Mouse (Mus musculus) layer of hippocampus, postnatal 10 days (tissue): ENCODE measurements around the gene Fgfr2. TPM values are rescaled to one million over a fixed set of nuclear protein-coding genes. Genes with fewer than 3 reads are reported as not detected.

Experiments used
- DNase-seq, 2 experiments: peaks; one replicate each; pipeline ENCODE4 v3.0.0; 2021; ENCODE audit warnings: low spot score in 2 of 2
- total RNA-seq, 2 experiments: library from RNA; stranded (reverse); gene quantifications; 2 replicates each; pipeline ENCODE4 v1.2.3; 2021

Fgfr2 gene
- total RNA-seq, 2 experiments from 2014 or later, result 35.6 to 48.3 TPM

- peak in 1 of 2 experiments; percentile 58 for DNase-seq
Observed at GRCm38 (mm10) chr7:132211920-132212701, 911.0 kb downstream of the Fgfr2 start.

DNA sequence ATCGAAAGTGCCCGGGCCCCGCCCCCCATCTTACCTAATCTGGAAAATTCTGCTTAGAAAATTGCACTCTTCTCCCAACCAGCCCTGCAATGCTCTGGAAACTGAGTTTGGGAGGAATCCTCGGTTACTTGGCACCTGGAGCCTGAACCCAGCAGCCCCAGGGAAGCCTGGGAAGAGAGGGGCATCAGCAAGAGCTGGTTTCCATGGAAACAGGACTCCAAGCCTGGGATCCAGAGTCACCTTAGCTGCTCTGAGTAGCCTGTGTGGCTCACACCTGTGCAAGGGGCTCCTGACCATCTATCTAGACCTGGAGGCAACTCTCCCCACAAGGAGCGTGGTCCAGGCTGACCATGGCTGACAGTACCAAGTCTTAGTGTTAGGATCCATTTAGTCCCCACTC is 912.5 kb downstream of the Fgfr2 start:
- DNase-seq, result no peak

- no peak for DNase-seq
Observed at GRCm38 (mm10) chr7:132208946-132209651, 914.1 kb downstream of the Fgfr2 start.

GRCm38 (mm10) chr7:132204073-132204612 is 919.0 kb downstream of the Fgfr2 start:
- no peak for DNase-seq

DNA sequence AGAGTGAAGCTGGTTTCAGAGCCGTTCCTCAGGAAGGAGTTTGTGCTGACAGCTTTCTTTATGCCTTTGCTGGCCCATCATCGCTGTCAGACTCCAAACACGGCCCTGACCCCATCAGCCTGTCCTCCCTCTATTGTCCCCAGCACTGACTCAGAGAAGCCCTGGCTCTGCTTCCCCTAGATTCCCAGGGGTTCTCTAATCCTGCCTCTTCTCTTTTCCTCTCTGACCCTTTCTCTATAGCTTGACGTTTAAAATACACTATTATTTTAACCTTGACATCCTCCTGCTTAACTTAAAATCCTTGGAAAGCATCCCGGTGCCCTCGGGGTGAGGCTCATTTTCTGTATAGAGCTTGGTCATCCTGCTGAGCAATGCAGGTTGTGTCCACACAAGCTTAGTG is 923.5 kb downstream of the Fgfr2 start:
- DNase-seq, result no peak

GRCm38 (mm10) chr7:132198806-132199205 is 924.3 kb downstream of the Fgfr2 start:
- no peak for DNase-seq

GRCm38 (mm10) chr7:132197817-132198475 is 925.2 kb downstream of the Fgfr2 start:
- DNase-seq, result no peak

- no peak for DNase-seq
Observed at GRCm38 (mm10) chr7:132196581-132196980, 926.6 kb downstream of the Fgfr2 start.

- DNase-seq, result no peak
Observed at GRCm38 (mm10) chr7:132193606-132194005, 929.5 kb downstream of the Fgfr2 start.

DNA sequence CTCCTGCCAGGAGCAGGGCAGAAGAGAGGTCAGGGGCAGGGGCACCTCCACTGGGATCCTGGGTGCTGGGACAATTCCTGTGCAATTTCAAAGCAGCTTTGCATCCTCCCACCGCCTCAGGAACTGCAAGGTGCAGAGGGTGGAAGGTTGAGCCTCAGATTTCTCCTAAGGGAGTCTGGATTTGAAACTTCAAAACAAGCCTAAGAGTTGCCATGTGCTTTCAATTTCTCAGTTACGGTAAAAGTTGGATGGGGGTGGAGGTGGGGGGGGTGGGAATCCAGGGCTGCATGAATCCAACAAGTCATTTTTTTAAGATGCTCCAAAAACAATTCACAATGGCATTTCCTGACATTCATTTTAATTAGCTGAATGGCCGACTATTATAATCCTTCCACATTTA is 935.7 kb downstream of the Fgfr2 start:
- no peak for DNase-seq

- DNase-seq, result peak in 1 of 2 experiments; percentile 52
Observed at GRCm38 (mm10) chr7:132183892-132184404, 939.2 kb downstream of the Fgfr2 start.

DNA sequence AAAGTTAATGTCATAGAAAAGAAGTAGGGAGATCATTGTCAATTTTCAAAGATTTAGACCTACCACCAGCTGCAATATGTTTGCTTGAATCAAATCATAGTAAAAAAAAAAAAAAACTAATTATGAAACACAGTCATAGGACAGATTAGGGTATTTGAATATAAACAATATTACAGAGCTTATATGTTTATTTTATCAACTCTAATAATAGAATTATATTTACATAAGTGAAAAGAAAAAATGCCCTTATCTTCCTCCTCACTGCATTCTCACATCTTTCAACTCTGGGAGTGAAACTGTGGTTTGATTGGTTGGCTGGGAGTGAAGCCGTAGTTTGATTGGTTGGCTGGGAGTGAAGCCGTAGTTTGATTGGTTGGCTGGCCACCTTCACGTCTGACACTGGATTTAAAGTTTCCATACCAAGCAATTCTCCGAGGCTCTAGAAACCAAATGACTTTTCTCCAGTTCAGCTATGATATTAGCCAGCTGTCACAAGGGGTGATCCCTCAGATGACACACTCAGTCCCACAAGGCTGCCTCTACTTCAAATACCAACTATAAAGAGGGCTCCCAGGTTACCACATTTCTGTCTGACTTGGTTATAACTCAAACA is 941.5 kb downstream of the Fgfr2 start:
- DNase-seq, result no peak

- DNase-seq, result no peak
Observed at GRCm38 (mm10) chr7:132181042-132181441, 942.1 kb downstream of the Fgfr2 start.

DNA sequence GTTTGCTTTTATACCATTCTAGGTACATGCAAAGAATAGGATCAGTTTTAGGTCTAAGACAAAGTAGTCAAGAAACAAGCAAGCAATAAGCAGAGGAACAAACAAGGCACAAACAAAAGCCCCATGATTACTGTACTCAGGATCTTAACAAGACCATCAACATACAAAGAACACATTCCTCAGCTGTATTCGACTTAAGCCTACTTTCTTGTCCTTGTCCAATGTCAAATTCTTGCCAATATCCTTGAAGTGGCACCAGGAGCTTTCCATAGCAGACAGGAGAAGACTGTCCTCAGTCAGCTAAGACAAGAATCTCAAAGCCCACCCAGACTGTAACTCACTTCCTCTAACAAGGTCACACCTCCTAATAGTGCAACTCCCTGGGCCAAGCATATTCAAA is 944.1 kb downstream of the Fgfr2 start:
- DNase-seq, result no peak

- DNase-seq, result no peak
Observed at GRCm38 (mm10) chr7:132174787-132175186, 948.4 kb downstream of the Fgfr2 start.

GRCm38 (mm10) chr7:132174296-132174695 is 948.9 kb downstream of the Fgfr2 start:
- DNase-seq, result no peak

GRCm38 (mm10) chr7:132172220-132172619 is 950.9 kb downstream of the Fgfr2 start:
- no peak for DNase-seq

DNA sequence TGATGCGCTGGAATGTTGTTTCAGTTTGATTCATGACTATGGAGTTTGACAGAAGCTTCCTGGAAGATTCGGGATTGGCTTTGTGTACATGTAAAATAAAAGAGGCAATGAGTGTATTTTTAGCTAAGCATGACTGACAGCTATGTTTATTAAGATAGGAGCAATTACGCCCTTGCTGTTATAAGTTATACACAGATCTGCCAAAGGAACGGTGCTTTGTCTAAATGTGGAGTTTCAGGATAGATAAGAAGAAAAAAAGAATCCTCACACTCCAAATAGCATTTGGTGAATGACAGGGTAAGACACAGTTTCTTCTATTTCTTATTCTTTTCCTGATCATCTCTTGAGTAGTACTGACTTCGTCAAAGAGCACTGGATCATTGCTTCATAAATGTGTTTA is 951.4 kb downstream of the Fgfr2 start:
- DNase-seq, result no peak

DNA sequence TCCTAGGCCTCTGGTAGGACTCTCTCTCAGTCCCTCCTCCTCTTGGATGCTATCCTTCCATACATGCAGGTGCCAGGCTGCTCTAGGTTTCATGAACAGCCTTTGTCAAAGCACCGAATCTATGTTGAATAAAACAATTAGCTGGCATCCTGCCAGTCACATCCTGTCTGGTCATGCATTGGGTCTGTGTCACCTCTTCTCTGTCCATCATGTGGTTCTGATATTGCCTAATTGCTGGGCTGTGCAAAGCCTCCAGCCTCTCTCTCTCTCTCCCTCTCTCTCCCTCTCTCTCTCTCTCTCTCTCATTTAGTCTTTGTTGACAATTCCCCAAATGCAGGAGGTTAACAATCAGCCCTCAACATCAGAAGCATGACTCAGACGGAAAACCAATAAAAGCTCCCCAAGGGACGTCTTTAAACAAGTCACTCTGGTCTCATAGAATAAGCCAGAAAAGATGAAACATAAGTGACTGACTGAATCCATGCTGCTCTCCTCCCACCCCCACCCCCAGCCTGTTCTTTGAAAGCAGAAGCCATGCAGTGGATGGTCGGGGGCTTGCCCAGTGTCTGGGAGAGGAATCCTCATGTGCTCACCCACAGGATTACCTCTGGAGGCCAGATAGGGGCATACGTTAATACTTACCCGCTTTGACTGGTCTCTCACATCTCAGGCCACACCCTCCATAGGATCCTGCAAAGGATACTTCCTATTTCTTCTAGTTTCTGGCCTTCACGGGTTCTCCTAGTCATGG is 953.6 kb downstream of the Fgfr2 start:
- DNase-seq, result no peak

- DNase-seq, result no peak
Observed at GRCm38 (mm10) chr7:132167239-132167638, 955.9 kb downstream of the Fgfr2 start.
